Mouse (Mus musculus): ENCODE results near the gene Spata31d1a. TPM values are rescaled to one million over a fixed set of nuclear protein-coding genes. Genes with fewer than 3 reads are reported as not detected.

Spata31d1a gene
- polyA plus RNA-seq, 1 experiment: not detected

DNA sequence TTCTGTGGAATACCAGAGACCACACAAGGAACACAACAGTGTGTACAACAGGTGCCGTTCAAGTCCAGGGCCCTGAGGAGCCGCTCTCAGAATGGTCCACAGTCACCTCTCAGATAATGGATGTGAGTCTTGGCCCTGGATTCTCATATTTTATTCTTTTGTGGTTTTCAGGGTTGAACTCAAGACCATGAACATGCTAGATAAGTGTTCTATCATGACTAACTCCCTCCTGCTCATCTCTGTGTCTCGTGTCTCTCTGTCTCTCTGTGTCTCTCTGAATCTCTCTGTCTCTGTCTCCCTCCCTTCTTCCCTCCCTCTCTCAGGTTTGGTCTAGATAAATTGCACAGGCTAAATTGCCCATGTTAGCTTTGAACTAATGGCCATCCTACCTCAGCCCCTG, 20.3 kb downstream of the Spata31d1a start:
- Histone ChIP-seq H3K4me3 (ENCODE audit: insufficient read depth, low read depth, low read length) (no peak overlapping the region), H3K27ac (ENCODE audit: insufficient read depth, low read depth, low read length) (no peak overlapping the region), H3K4me1 (ENCODE audit: control insufficient read depth, insufficient read depth, low read length) (no peaks in the 10 kb centered on the region)
- WGBS: 94% methylated on average over 3 of the region's 3 CpGs
- TF ChIP-seq CTCF (IDR thresholded peaks at IDR 0.05; ENCODE audit: insufficient read depth, low read depth, low read length) (no peak), POLR2A (IDR thresholded peaks at IDR 0.05; ENCODE audit: insufficient read depth, low read depth, low read length) (no peak)

DNA sequence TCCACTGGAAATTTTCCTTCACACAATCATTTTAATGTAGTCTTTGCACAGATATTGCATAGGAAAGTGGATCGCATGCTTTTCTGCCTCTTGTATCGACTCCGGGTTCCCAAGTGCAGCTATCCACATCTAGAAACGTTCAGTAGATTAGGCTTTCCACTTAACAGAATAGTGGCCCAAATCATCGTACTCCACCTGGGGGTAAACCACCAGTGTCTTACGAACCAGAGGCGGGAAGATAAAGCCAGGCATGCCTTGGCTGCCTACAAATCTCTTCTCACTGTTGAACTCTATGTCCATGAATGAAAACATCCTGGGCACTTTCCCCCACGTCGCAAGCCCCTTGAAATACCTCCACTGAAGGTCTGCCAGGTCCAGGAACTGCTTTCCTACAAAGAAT, 20.8 kb downstream of the Spata31d1a start:
- Histone ChIP-seq H3K27ac (ENCODE audit: insufficient read depth, low read depth, low read length) (no peak overlapping the region), H3K4me1 (ENCODE audit: control insufficient read depth, insufficient read depth, low read length) (no peaks in the 10 kb centered on the region), H3K4me3 (ENCODE audit: insufficient read depth, low read depth, low read length) (no peak overlapping the region)
- WGBS: 90% methylated on average over 9 of the region's 9 CpGs
- TF ChIP-seq POLR2A (IDR thresholded peaks at IDR 0.05; ENCODE audit: insufficient read depth, low read depth, low read length) (no peak), CTCF (IDR thresholded peaks at IDR 0.05; ENCODE audit: insufficient read depth, low read depth, low read length) (no peak)

DNA sequence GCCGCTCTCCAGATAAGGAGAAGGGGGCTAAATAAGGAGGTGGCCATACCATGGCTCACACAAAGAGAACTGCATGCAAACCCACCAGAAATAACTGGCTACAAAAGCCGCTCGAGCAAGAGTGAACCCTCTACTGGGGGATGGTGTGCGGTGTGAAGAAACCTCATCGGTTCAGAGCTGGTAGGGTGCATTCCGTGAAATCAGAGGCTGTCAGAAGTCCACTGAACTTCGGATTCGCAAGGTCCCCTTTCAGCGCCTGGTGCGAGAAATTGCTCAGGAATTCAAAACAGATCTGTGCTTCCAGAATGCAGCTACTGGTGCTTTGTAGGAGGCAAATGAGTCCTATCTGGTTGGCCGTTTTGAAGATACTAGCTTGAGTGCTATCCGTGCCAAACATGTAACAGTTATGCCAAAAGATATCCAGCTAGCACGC, 21.8 kb downstream of the Spata31d1a start:
- Histone ChIP-seq H3K4me3 (ENCODE audit: insufficient read depth, low read depth, low read length) (no peak overlapping the region), H3K4me1 (ENCODE audit: control insufficient read depth, insufficient read depth, low read length) (no peaks in the 10 kb centered on the region), H3K27ac (ENCODE audit: insufficient read depth, low read depth, low read length) (no peak overlapping the region)
- WGBS: 82% methylated on average over 13 of the region's 13 CpGs
- TF ChIP-seq CTCF (IDR thresholded peaks at IDR 0.05; ENCODE audit: insufficient read depth, low read depth, low read length): no peak
- TF ChIP-seq POLR2A (IDR thresholded peaks at IDR 0.05; ENCODE audit: insufficient read depth, low read depth, low read length): no peak

DNA sequence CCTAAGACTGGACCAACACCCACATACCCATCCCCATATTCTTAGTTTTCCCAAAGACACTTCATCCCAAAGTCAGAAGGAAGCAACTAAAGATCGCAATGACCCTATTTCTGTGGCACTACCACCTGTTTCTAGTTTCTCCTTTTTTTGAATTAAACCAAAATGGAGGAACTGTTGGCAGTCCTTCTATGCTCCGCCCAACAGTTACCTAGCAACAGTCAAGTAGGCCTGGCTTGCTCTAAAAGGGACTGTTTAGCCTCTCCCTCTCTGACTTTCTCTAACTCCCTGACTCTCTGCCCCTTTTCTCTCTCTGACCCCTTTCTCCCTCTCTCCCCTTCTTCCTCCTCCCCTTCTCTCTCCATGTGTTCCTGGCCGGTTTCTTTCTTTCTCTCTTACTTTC, 24.9 kb downstream of the Spata31d1a start:
- H3K4me3 ChIP-seq (ENCODE audit: insufficient read depth, low read depth, low read length): no peak overlapping the region
- no peaks in the 10 kb centered on the region for H3K4me1 ChIP-seq (ENCODE audit: control insufficient read depth, insufficient read depth, low read length)
- TF ChIP-seq CTCF (IDR thresholded peaks at IDR 0.05; ENCODE audit: insufficient read depth, low read depth, low read length): no peak
- no peak for TF ChIP-seq POLR2A (IDR thresholded peaks at IDR 0.05; ENCODE audit: insufficient read depth, low read depth, low read length)
- WGBS: 94% methylated on average over 3 of the region's 3 CpGs
- no peak overlapping the region for H3K27ac ChIP-seq (ENCODE audit: insufficient read depth, low read depth, low read length)

DNA sequence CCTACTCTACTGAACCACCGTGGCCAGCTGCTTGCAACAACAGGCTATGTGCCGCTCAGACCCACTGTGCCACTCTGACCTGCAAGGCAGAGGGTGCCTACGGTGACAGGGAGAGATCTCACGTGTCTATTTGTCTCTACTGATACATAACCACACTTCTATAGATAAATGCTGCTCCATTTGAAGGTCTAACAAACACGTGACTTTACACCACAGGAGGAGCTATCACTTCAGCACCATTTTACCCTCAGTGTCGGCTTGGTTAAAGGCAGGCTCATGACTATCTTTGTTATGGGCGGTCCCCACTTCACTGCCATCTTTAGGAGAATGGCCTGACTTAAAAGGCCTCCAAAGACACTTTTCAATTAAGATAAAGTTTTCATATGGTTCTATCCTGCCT, 27.5 kb downstream of the Spata31d1a start:
- Histone ChIP-seq H3K4me1 (ENCODE audit: control insufficient read depth, insufficient read depth, low read length) (no peaks in the 10 kb centered on the region), H3K27ac (ENCODE audit: insufficient read depth, low read depth, low read length) (no peak overlapping the region), H3K4me3 (ENCODE audit: insufficient read depth, low read depth, low read length) (no peak overlapping the region)
- TF ChIP-seq CTCF (IDR thresholded peaks at IDR 0.05; ENCODE audit: insufficient read depth, low read depth, low read length) (no peak), POLR2A (IDR thresholded peaks at IDR 0.05; ENCODE audit: insufficient read depth, low read depth, low read length) (no peak)
- 55% methylated on average over 7 of the region's 7 CpGs for WGBS

DNA sequence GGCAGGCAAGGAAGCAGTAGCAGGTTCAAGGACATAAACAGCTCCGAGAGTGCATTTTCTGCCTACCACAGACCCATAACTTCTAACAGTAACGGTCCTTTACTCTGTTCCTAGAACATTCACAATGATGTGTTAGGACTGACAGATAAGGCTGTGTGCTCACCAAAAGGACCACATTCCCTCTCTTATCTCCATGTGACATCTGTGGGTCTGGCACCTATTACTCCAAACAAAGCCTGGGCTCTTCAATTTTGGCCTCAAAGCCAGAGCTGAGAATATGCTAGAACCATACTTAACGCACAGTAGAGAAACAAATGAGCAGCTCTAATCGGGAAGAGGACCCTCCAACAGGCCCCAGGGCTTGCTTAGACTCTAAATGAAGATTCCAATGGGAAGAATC, 30.2 kb downstream of the Spata31d1a start:
- Histone ChIP-seq H3K4me3 (ENCODE audit: insufficient read depth, low read depth, low read length) (no peak overlapping the region), H3K4me1 (ENCODE audit: control insufficient read depth, insufficient read depth, low read length) (no peaks in the 10 kb centered on the region), H3K27ac (ENCODE audit: insufficient read depth, low read depth, low read length) (no peak overlapping the region)
- no peak for TF ChIP-seq CTCF (IDR thresholded peaks at IDR 0.05; ENCODE audit: insufficient read depth, low read depth, low read length)
- no peak for TF ChIP-seq POLR2A (IDR thresholded peaks at IDR 0.05; ENCODE audit: insufficient read depth, low read depth, low read length)
- 84% methylated on average over 4 of the region's 4 CpGs for WGBS

DNA sequence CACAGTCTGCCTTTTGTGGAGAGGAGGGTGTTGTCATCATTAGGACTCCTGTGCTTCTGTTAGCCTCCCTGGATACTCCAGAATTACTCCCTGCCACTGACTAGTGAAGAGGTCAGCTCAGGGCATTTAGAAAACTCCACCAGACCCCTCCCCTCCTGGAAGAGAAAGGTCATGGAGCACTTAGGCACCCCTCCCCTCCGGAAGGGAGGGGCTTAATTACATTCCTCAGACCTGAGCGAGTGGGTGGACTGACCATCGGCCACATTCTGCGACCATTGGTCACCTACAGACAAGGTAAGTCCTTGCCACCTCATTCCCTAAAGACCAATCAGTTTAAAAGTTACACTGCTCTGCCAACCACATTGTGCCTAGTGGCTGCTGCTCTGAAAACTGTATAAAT, 30.8 kb downstream of the Spata31d1a start:
- TF ChIP-seq CTCF (IDR thresholded peaks at IDR 0.05; ENCODE audit: insufficient read depth, low read depth, low read length) (no peak), POLR2A (IDR thresholded peaks at IDR 0.05; ENCODE audit: insufficient read depth, low read depth, low read length) (no peak)
- peaks cover 3% of the 10 kb centered on the region for H3K4me1 ChIP-seq (ENCODE audit: control insufficient read depth, insufficient read depth, low read length)
- H3K4me3 ChIP-seq (ENCODE audit: insufficient read depth, low read depth, low read length): no peak overlapping the region
- WGBS: 63% methylated on average over 4 of the region's 4 CpGs
- no peak overlapping the region for H3K27ac ChIP-seq (ENCODE audit: insufficient read depth, low read depth, low read length)

DNA sequence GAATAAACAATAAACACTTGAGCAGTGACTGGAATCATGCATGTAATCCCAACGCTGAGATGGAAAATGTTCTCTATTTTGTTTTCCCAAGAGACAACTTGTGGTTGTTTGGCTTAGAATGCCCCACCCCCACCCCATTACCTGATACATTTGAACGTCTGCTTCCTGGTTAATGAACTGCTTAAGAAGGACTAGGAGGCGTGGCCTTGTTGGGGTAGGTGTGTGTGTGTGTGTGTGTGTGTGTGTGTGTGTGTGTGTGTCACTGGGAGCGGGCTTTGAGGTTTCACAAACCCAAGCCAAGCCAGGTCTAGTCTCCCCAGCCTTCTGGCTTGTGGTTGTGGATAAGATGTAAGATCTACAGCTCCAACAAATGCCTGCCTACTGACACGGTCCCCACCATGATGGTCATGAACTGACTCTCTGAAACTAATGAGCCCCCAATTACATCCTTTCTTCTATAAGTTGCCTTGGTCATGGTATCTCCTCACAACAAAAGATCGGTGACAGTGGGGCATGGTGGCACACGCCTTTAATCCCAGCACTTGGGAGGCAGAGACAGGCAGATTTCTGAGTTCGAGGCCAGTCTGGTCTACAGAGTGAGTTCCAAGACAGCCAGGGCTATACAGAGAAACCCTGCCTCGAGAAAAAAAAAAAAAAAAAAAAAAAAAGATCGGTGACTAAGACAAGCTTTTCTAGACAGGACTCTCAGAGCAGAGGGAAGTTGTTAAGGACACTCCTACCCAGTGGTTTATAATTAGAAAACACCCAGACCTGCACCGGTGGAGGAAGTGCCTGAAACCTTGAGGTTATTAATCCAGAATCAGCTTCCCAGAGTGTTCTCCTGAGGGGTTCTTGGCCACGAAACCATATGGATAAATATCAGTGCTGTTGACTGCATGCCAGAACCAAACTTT, 33.6 kb downstream of the Spata31d1a start:
- Histone ChIP-seq H3K4me3 (ENCODE audit: insufficient read depth, low read depth, low read length) (no peak overlapping the region), H3K4me1 (ENCODE audit: control insufficient read depth, insufficient read depth, low read length) (peaks cover 6% of the 10 kb centered on the region), H3K27ac (ENCODE audit: insufficient read depth, low read depth, low read length) (no peak overlapping the region)
- TF ChIP-seq CTCF (IDR thresholded peaks at IDR 0.05; ENCODE audit: insufficient read depth, low read depth, low read length) (no peak), POLR2A (IDR thresholded peaks at IDR 0.05; ENCODE audit: insufficient read depth, low read depth, low read length) (no peak)
- 75% methylated on average over 12 of the region's 12 CpGs for WGBS

DNA sequence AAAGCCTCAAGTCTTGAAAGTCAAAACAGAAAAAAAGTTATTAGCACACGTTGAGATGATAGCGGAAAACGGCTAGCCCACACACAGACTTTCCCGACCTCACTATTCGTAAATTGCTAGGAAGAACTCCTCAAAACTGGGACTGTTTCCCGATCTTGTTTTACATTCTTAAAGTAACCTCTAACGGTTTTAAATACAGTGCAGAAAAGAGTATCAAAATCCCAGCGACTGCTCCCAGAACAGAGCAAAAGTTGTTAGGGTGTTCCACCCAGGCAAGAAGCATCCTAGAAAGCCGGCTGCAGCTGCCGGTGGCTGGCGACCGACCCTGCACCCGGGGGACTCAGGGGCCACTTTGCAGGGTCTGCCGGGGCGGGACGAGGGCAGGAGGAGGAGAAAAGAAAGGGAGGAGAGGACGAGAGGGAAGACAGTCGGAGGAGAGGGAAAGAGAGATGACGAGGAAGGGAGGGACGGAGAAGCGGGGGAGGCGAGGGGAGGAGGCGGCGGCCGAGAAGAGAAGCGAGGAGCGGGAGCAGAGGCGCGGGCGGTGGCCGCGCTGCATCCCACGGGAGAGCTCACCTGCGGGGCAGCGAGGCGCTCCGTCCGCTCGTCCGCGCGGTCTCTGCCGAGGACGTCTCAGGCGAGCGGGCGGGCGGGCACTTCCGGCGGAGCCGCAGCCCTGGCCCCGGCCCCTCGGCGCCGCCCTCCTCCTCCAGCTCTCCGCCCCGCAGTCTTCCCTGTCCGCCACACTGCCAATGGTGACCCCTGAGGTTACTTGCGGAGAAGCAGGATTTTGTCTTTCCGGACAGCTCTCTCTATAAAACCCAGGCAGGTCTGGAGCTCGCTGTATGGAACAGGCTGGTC, 34.7 kb downstream of the Spata31d1a start, which contains the start of gene Golm1:
TSS of gene Golm1 (minus strand) at position 661 of the 861 bp plus-strand sequence.
- peak within 1 kb of the TSS; percentile 76 for H3K4me3 ChIP-seq (ENCODE audit: insufficient read depth, low read depth, low read length)
- 1% methylated on average over 60 of the region's 61 CpGs for WGBS
- H3K4me1 ChIP-seq (ENCODE audit: control insufficient read depth, insufficient read depth, low read length): peaks cover 6% of the 10 kb centered on the region
- TF ChIP-seq CTCF (IDR thresholded peaks at IDR 0.05; ENCODE audit: insufficient read depth, low read depth, low read length): no peak
- TF ChIP-seq POLR2A (IDR thresholded peaks at IDR 0.05; ENCODE audit: insufficient read depth, low read depth, low read length): no peak
- no peak within 1 kb of the TSS for H3K27ac ChIP-seq (ENCODE audit: insufficient read depth, low read depth, low read length)

All from olfactory bulb, adult 2 months (tissue).